Mouse (Mus musculus) heart, adult 18-20 months (tissue): Measurements from ENCODE around the gene Cep55. TPM values are rescaled to one million over a fixed set of nuclear protein-coding genes. Genes with fewer than 3 reads are reported as not detected.

Experiments used
- DNase-seq, 2 experiments: peaks; one replicate each; pipeline ENCODE4 v3.0.0; 2021 to 2022; ENCODE audit warnings: mixed read lengths in 1 of 2
- total RNA-seq, 2 experiments: library from RNA; stranded (reverse); gene quantifications; 2 replicates each; pipeline ENCODE4 v1.2.3; 2021

The Cep55 gene
- total RNA-seq, 2 experiments from 2014 or later: 0.23 to 0.37 TPM

DNA sequence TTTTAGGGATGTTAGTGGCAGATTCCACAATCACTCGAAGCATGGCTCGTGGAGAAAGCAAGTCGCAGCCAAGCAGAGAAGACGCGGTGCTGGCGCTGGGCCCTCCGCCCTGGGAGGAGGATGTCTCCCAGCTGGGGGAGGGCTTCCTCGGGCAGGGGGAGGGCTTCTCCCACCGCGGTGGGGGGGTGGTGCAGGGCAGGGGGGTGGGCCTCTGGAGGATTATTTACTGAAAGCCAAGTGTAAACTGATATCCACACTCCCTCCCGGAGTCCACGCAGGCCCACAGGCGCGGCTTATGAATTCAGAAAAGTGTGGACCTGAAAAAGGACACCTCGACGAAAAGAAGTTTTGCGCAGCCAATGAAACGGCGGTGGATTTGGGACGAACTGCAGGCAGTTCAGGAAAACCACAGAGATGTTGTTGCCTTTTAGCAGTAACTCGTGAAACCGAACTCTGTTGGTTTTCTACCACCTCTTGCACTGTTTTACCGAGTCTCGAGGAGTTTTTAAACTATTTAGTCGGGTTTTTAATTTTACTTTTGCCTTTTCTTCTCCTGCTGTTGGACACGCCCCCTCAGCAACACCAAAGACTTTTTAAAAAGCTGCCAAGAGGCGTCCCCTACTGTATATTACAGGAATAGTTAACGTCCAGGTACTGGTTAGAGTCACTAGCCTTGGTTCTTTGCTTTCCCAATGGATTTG, 11.4 kb upstream of the Cep55 start, which contains the start of gene Myof:
Myof (minus strand) TSS at position 297 of the 701 bp plus-strand sequence.
- DNase-seq: peak; percentile 75 to 76

GRCm38 (mm10) chr19:38045198-38045597, 9.6 kb upstream of the Cep55 start:
- DNase-seq: no peak

- DNase-seq: no peak
Observed at GRCm38 (mm10) chr19:38049686-38050085, 5.1 kb upstream of the Cep55 start.

- peak in 1 of 2 experiments; percentile 32 for DNase-seq
Observed at GRCm38 (mm10) chr19:38053227-38054041, 1.4 kb upstream of the Cep55 start.

- DNase-seq: peak; percentile 85 to 89
Observed at GRCm38 (mm10) chr19:38054149-38054719, 577 bp upstream of the Cep55 start.

DNA sequence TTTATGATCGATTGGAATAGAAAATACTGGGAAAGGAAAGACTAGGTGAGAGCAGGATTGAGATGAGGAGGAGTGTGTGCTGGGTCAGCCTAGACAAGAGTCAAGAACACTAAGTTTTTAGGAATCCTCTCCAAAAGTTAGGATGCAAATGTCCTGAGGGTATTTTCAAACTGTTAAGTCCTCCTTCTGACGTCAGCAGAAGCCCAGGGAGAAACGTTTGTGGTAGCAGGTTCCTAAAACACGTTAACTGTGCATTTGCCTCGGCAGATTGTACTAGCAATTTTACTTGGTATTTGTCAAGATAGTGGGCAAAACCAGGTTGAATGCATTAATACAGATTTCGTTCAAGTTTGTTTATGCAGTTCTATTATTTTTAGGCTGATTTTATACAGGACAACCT, 987 bp downstream of the Cep55 start:
- DNase-seq: no peak

GRCm38 (mm10) chr19:38056276-38056675, 1.5 kb downstream of the Cep55 start:
- no peak for DNase-seq

DNA sequence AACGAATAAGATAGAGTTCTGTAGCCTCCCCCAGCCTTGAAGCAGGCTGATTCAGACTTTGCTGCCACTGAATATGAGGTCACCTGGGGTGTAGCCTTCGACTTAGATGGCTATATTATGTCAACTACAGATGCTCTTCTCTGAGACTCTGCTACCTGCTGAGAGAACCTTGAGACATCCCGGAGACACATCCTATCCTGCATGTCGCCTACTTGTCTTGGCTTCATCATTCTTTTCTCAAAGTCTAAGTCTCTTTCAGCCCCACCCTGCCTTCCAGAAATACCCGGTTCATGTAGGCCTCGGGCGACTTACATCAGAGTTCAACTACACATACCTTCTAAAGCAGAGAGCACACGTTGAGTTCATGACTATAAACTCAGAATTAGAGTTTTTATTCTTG, 2.1 kb downstream of the Cep55 start:
- no peak for DNase-seq

DNA sequence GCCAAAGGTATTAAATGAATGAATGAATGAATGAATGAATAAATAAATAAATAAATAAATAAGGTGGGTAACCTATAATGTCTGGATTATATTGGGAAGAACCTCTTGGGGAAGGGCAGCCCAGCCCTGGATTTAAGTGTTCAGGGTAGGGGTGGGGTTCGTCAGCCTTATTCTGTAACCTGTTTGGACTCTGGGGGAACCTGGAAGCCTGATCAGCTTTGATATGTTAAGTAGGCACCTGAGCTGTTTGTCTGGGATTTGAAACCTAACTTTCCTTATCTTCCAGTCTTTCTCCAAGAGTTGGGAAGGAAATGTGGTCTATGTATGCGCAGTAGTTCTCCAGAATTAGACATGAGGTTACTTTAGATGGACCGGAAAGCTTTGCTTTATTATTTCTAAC, 8.4 kb downstream of the Cep55 start:
- no peak for DNase-seq

DNA sequence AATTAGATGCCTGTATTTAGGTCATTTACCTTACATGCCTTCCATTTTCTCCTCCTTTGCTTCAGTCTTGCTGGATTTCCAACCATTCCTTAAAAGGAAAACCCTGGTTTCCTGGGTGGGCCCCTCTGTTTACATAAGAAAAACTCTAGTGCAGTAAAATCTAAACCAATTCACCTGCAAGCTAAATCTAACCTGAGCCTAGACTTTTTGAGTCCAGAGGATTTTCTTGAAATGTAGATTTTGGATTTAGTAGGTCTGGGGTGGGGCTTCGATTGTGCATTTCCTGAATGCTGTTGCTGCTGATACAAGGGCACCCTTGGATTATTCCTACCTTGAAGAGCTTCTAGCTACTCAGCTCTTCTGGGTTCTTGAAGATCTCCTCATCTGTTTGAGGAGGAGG, 9.2 kb downstream of the Cep55 start:
- DNase-seq: no peak

DNA sequence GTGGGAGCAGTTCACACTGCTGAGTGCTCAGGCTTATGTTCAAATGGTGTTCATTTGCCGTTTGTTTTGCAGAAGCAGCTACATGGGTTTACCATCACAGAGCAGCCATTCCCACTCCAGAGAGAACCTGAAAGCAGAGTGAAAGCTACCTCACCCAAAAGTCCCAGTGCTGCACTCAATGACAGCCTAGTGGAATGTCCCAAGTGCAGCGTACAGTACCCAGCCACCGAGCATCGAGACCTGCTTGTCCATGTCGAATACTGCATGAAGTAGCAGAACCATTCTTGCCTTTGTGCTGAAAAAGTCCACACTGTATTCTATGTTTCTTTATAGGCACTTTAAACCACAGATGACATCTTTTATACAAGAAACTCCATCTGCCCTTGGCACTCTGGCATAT, 18.4 kb downstream of the Cep55 start:
- no peak for DNase-seq

DNA sequence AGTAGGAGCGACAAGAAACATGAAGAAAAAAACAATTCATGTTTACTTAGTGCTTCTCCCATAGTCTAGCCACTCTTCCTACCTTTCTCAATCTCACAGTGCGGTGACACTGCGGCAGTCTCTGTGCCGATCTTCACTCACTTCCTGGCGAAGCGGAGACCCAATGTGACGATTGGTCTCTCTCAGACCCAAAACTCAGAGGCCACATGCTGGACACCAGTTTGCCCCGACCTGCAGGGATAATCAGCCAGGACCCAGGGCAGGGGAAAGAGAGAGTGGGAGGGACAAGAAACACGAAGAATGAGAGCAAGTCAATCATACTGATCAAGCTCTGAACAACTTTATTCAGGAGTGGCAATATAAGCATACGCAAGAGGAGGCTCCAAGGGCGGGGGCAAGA, 20.2 kb downstream of the Cep55 start:
- DNase-seq: no peak

GRCm38 (mm10) chr19:38076251-38076650, 21.4 kb downstream of the Cep55 start:
- no peak for DNase-seq

- DNase-seq: no peak
Observed at GRCm38 (mm10) chr19:38077851-38078540, 23.2 kb downstream of the Cep55 start.

GRCm38 (mm10) chr19:38081361-38081760, 26.6 kb downstream of the Cep55 start:
- no peak for DNase-seq

DNA sequence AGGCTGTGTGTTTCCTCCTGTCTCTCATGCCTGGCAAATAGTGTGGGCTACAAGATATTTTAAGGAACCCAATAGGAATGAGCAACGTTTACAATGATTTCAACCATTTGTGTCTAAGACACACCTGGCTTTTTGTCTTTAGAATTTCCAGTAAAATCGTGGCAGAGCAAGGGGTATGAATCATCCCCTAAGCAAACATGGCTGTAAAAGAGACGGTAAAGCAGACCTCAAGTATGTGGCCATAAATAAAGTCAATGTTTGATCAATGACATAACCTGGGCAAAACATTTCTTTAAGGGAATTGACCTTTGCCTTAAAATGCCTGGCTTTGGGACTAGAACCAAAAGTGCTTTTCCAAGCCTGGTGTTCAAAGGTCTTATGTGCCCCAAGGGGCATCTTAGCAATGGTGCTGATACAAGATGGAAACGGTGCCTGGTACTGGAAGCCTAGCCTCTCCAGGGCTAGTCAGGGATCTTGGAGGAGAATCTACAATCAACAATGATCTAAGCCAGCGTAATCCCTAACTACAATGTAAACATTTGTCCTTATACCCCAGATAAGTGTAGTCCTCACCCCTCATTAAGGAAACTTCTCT, 28.2 kb downstream of the Cep55 start:
- no peak for DNase-seq

- DNase-seq: no peak
Observed at GRCm38 (mm10) chr19:38085841-38086240, 31.0 kb downstream of the Cep55 start.

DNA sequence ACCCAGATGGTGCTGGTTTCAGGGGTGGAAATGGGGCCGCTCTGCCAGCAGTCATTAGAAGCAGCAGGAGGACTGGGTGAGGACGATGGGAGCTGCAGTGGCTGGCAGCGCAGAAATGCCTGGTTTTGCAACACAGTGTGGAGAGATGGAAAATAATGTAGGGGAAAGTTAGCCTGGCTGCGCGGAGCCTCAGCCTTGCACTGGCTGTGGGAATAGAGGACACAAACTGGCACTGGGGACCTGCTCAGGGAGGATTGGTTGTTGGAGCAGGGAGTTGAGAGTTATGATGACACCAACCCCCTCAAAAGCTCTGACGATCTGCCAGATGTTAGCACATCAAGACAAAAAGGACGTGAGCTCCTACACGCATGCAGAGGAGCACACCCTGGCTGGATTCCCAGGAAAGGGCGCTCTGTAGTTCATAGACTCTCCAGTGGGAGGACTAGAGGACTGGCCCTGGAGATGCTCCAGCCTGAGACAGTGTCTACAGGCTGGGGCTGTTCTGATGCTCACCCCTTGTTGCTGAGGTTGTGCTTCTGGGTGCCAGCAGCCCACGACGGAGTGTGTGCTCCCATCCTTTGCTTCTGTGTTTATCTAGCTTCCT, 32.2 kb downstream of the Cep55 start:
- peak; percentile 47 to 60 for DNase-seq

DNA sequence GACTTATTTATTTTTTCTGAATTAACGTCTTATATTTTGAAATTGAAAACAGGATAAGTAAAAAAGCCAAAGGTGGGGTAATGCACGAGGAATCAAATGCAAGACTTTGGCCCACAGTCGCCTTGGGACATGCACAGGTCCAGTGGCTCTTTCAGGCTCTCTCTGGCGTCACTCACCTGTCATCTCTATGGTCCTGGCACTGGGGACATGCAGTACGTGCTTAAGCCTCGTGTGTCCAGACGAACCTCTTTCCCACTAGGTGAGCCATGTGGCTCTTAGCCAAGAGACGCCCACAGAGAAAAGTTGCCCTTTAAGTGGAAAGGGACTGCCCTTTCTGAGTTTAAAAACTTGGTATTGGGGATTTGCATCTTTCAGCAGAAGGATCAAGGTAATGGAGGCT, 34.5 kb downstream of the Cep55 start:
- no peak for DNase-seq

- no peak for DNase-seq
Observed at GRCm38 (mm10) chr19:38091512-38091985, 36.7 kb downstream of the Cep55 start.

DNA sequence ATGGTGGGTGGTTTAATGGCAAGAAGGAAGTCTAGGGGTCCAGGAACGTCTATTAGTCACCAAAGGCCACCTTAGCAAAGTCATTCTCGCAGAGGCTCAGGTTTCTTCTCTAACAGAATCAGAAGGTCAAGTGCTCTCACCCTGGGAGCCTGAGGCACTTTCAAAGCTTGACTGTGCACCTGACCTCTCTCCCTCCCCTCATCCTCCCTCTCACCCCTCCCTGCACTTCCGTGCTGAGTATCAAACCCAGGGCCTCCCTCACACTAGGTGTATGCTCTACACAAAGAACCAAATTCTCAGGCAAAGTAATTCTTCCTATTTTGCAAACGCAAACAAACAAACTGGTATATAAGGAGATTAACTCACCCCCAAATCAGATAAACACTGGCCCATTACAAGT, 41.4 kb downstream of the Cep55 start:
- no peak for DNase-seq
